Mouse (Mus musculus): ENCODE measurements around the gene Mns1.

DNA sequence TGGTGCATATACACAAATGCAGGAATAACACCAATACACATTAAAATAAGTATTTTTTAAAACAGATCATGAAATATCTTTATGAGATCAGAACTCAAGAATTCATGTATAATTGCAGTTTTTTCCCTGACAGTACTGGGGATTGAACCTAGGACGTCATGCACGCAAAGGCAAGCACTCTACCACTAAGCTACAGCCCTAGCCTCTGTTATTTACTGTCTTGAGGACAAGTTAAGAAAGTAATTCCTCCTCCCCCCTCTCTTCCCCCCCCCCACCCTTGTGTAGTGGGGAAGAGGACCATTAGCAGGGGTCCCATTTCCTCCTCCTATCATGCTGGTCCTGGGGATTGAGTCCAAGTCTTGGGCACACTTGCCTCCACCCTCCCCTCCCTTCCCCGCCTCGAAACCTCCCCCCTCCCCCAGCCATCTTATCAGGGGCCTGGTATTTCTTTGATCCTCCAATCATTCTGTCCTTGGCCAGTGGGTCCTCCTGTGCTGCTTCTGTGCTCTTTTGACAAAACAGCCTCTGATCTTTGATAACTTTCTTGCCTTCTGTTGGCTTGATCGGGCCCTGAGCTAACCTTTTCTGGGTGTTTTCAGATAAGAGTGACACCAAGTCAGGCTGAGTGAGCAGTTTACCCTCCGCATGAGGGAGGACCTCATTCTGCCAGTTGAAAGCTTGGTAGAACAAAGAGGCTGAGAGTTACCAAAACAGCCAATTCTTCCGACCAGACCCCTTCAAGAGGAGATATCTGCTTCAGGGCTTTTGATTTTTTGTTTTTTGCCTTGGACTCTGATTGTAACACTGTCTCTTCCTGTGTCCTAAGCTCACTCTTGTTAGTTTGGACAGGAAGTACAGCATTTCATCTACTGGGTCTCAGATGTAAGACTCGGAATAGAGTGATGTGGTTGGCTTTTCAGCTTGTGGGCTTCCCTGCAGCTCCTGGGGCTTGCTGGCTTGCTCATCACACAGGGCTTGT is 3.4 kb downstream of the Mns1 start:
- TF ChIP-seq CTCF (IDR thresholded peaks at IDR 0.05; ENCODE audit: low read depth) (no peak), EP300 (IDR thresholded peaks at IDR 0.05; ENCODE audit: low read depth) (peak; percentile 80)

All from liver, postnatal 0 days (tissue).